Mouse (Mus musculus) thymus, postnatal 0 days (tissue): Measurements from ENCODE around the gene Bhlhe41. TPM values are rescaled to one million over a fixed set of nuclear protein-coding genes. Genes with fewer than 3 reads are reported as not detected.

ENCODE experiments used
- DNase-seq: peaks from one replicate; pipeline ENCODE4 v3.0.0-alpha.2; 2015; ENCODE audit warnings: low spot score
- polyA plus RNA-seq: library from polyadenylated mRNA; unstranded; fragments of >200 nt; fragmentation: Nextera tagmentation; extraction: Ambion mirVana; gene quantifications from 2 replicates; pipeline ENCODE4 v1.2.1, GENCODE M21; 2015

The Bhlhe41 gene
- polyA plus RNA-seq, 1 experiment from 2014 or later, result 9.4 TPM

- no peak for DNase-seq
Observed at GRCm38 (mm10) chr6:145846076-145846475, 19.3 kb downstream of the Bhlhe41 start.

GRCm38 (mm10) chr6:145845611-145846010 is 19.7 kb downstream of the Bhlhe41 start:
- DNase-seq, result no peak

GRCm38 (mm10) chr6:145835359-145835758 is 30.0 kb downstream of the Bhlhe41 start:
- peak; percentile 54 for DNase-seq

GRCm38 (mm10) chr6:145832927-145833326 is 32.4 kb downstream of the Bhlhe41 start:
- no peak for DNase-seq

- no peak for DNase-seq
Observed at GRCm38 (mm10) chr6:145830617-145831016, 34.7 kb downstream of the Bhlhe41 start.

GRCm38 (mm10) chr6:145830117-145830516 is 35.2 kb downstream of the Bhlhe41 start:
- DNase-seq, result peak; percentile 80

GRCm38 (mm10) chr6:145829062-145829835 is 36.1 kb downstream of the Bhlhe41 start:
- DNase-seq, result no peak

GRCm38 (mm10) chr6:145826305-145826704 is 39.1 kb downstream of the Bhlhe41 start:
- no peak for DNase-seq

- peak; percentile 15 for DNase-seq
Observed at GRCm38 (mm10) chr6:145823588-145824234, 41.6 kb downstream of the Bhlhe41 start.

GRCm38 (mm10) chr6:145823103-145823502 is 42.3 kb downstream of the Bhlhe41 start:
- DNase-seq, result no peak

- DNase-seq, result no peak
Observed at GRCm38 (mm10) chr6:145822218-145822617, 43.1 kb downstream of the Bhlhe41 start.

- no peak for DNase-seq
Observed at GRCm38 (mm10) chr6:145819151-145819550, 46.2 kb downstream of the Bhlhe41 start.

- DNase-seq, result no peak
Observed at GRCm38 (mm10) chr6:145815200-145815599, 50.2 kb downstream of the Bhlhe41 start.

GRCm38 (mm10) chr6:145811174-145811573 is 54.2 kb downstream of the Bhlhe41 start:
- no peak for DNase-seq

GRCm38 (mm10) chr6:145810015-145810414 is 55.3 kb downstream of the Bhlhe41 start:
- DNase-seq, result no peak

- DNase-seq, result no peak
Observed at GRCm38 (mm10) chr6:145809566-145809965, 55.8 kb downstream of the Bhlhe41 start.

Other genes with a start within 250 kb of the Bhlhe41 start
- 0.09 and 0.21 TPM in 2 replicates for gene Tuba3b, start 249.8 kb downstream of the Bhlhe41 start, polyA plus RNA-seq
- 2.0 and 2.1 TPM in 2 replicates for gene Rassf8, start 118.8 kb downstream of the Bhlhe41 start, polyA plus RNA-seq
- gene Sspn, start 66.1 kb upstream of the Bhlhe41 start, polyA plus RNA-seq, result 1.2 and 1.3 TPM in 2 replicates